Mouse (Mus musculus): ENCODE measurements at regions not wholly inside any gene's neighbourhood (a gene's known extent, or its start where the extent isn't known, plus 50 kb on each side); places are given as distances from the start of the nearest gene placed in this dataset.

GRCm38 (mm10) chr2:75763252-75763651, 58.8 kb upstream of the Nfe2l2 start:
- Histone ChIP-seq H3K9ac (replicated peaks) (no peak overlapping the region), H3K9me3 (no peaks in the 10 kb centered on the region), H3K4me2 (replicated peaks) (no peak overlapping the region), H3K27me3 (no peaks in the 10 kb centered on the region), H3K36me3 (no peaks in the 10 kb centered on the region), H3K4me1 (peaks cover 8% of the 10 kb centered on the region), H3K4me3 (no peak overlapping the region), H3K27ac (replicated peaks) (no peak overlapping the region)
- ATAC-seq (replicated peaks) = no peak
- 88% methylated on average over 3 of the region's 3 CpGs for WGBS

GRCm38 (mm10) chr2:75762030-75762429, 57.6 kb upstream of the Nfe2l2 start:
- Histone ChIP-seq H3K27me3 (no peaks in the 10 kb centered on the region), H3K9me3 (no peaks in the 10 kb centered on the region), H3K27ac (replicated peaks) (no peak overlapping the region), H3K36me3 (no peaks in the 10 kb centered on the region), H3K4me2 (replicated peaks) (no peak overlapping the region), H3K4me1 (peaks cover 5% of the 10 kb centered on the region; the same call in 1 of the 2 replicates), H3K4me3 (no peak overlapping the region), H3K9ac (replicated peaks) (no peak overlapping the region)
- no peak for ATAC-seq (replicated peaks)
- WGBS = 78% methylated on average over 5 of the region's 5 CpGs

GRCm38 (mm10) chr2:75761626-75762025, 57.2 kb upstream of the Nfe2l2 start:
- H3K27ac ChIP-seq (replicated peaks) = no peak overlapping the region
- peaks cover 5% of the 10 kb centered on the region; the same call in 1 of the 2 replicates for H3K4me1 ChIP-seq
- no peak for ATAC-seq (replicated peaks)
- H3K4me2 ChIP-seq (replicated peaks) = no peak overlapping the region
- no peak overlapping the region for H3K4me3 ChIP-seq
- no peaks in the 10 kb centered on the region for H3K9me3 ChIP-seq
- H3K27me3 ChIP-seq = no peaks in the 10 kb centered on the region
- WGBS = 81% methylated on average over 9 of the region's 9 CpGs
- no peak overlapping the region for H3K9ac ChIP-seq (replicated peaks)
- no peaks in the 10 kb centered on the region for H3K36me3 ChIP-seq

- no peaks in the 10 kb centered on the region for H3K36me3 ChIP-seq
- 32% methylated on average over 11 of the region's 11 CpGs for WGBS
- H3K9me3 ChIP-seq = no peaks in the 10 kb centered on the region
- H3K27me3 ChIP-seq = no peaks in the 10 kb centered on the region
- peaks cover 5% of the 10 kb centered on the region; the same call in 1 of the 2 replicates for H3K4me1 ChIP-seq
- no peak overlapping the region for H3K9ac ChIP-seq (replicated peaks)
- H3K27ac ChIP-seq (replicated peaks) = no peak overlapping the region
- H3K4me2 ChIP-seq (replicated peaks) = no peak overlapping the region
- no peak for ATAC-seq (replicated peaks)
- no peak overlapping the region for H3K4me3 ChIP-seq
Observed at GRCm38 (mm10) chr2:75759196-75759885, 54.9 kb upstream of the Nfe2l2 start.

GRCm38 (mm10) chr2:75758277-75758676, 53.8 kb upstream of the Nfe2l2 start:
- H3K27ac ChIP-seq (replicated peaks) = no peak overlapping the region
- H3K4me3 ChIP-seq = no peak overlapping the region
- H3K4me1 ChIP-seq = peaks cover 5% of the 10 kb centered on the region; the same call in 1 of the 2 replicates
- H3K9ac ChIP-seq (replicated peaks) = no peak overlapping the region
- WGBS = 86% methylated on average over 6 of the region's 6 CpGs
- no peaks in the 10 kb centered on the region for H3K27me3 ChIP-seq
- no peak for ATAC-seq (replicated peaks)
- H3K9me3 ChIP-seq = no peaks in the 10 kb centered on the region
- no peaks in the 10 kb centered on the region for H3K36me3 ChIP-seq
- no peak overlapping the region for H3K4me2 ChIP-seq (replicated peaks)

GRCm38 (mm10) chr2:75756704-75757638, 52.5 kb upstream of the Nfe2l2 start:
- no peak for ATAC-seq (replicated peaks)
- Histone ChIP-seq H3K36me3 (no peaks in the 10 kb centered on the region), H3K27me3 (no peaks in the 10 kb centered on the region), H3K27ac (replicated peaks) (no peak overlapping the region), H3K9ac (replicated peaks) (no peak overlapping the region), H3K4me1 (peaks cover 5% of the 10 kb centered on the region; the same call in 1 of the 2 replicates), H3K4me3 (no peak overlapping the region), H3K9me3 (no peaks in the 10 kb centered on the region), H3K4me2 (replicated peaks) (no peak overlapping the region)
- 36% methylated on average over 16 of the region's 16 CpGs for WGBS

- no peak for ATAC-seq (replicated peaks)
- no peak overlapping the region for H3K9ac ChIP-seq (replicated peaks)
- 79% methylated on average over 7 of the region's 7 CpGs for WGBS
Observed at GRCm38 (mm10) chr2:75754606-75755005, 50.2 kb upstream of the Nfe2l2 start.

More at GRCm38 (mm10) chr2:75754606-75755005, 50.2 kb upstream of the Nfe2l2 start:
- no peak overlapping the region for H3K4me2 ChIP-seq (replicated peaks)
- H3K9me3 ChIP-seq = no peaks in the 10 kb centered on the region
- no peaks in the 10 kb centered on the region for H3K36me3 ChIP-seq
- no peaks in the 10 kb centered on the region for H3K27me3 ChIP-seq
- H3K4me3 ChIP-seq = no peak overlapping the region
- no peak overlapping the region for H3K27ac ChIP-seq (replicated peaks)
- H3K4me1 ChIP-seq = peaks cover 5% of the 10 kb centered on the region; the same call in 1 of the 2 replicates
